Mouse (Mus musculus) 416B (cell line): ENCODE results near the gene Prdm15.

ENCODE experiments used
- DNase-seq: peaks from one replicate; pipeline ENCODE4 v3.0.0; 2011; ENCODE audit warnings: low read depth

The Prdm15 gene

DNA sequence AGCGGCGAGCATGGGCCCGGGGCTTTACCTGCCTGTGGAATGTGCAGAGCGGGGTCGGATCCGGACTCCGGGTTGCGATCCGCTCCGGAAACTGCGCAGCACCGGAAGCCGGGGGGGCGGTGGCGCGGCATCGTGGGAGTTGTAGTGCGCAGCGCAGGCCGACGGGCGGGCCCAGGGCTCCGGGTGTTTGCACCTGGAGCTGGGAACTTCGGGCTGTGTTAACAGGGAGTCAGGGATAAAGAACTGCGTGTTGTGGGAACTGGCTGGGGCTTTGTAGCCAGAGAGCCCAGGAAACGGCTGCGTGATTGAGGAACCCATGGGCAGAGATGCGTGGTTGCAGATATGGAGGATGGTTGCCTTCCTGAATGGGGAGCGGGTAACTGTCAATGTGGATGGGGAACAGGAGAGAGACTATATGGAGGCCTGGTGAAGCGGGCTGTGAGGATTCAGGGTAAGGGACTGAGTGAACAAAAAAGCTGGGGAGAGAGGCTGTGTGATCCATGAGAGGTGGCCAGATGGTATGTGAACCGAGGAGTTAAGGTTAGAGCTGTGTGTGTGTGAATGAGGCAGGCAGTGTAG is at the start of gene Prdm15:
TSS of gene Prdm15 (minus strand) at position 110 of the 579 bp plus-strand sequence.
- peak; percentile 84 for DNase-seq

DNA sequence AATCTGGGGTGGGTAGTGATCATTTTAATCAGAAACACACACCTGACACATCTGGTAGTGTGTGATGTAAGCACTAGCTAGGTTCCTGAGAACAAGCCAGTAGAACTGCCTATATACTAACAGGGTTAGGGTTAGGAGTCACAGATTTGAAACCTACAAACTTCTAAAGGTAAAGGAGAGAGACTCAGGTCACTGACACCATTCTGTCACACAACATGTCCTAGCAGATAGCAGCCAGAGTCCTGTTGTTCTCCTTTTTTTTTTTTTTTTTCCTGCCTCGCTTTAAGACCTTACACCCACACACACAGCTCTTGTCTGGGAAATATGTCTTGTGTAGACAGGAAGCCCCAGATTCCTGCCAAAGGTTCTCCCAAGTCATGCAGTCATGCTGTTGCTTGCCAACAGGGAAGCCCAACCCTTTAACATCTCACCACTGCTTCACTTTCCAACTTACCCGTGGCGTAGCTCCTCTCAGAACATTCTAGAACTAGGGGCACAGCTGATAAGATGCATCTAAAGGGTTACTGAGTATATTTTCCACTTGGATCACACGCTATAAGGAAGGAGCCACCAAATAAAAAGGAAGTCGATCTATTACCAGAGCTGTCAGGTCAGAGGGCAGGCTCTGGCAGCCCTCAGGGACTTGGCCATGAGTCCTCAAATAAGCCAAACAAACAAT is 45.8 kb upstream of the Prdm15 start:
- DNase-seq, result peak; percentile 8

GRCm38 (mm10) chr16:97887762-97888161 is 36.1 kb upstream of the Prdm15 start:
- no peak for DNase-seq

DNA sequence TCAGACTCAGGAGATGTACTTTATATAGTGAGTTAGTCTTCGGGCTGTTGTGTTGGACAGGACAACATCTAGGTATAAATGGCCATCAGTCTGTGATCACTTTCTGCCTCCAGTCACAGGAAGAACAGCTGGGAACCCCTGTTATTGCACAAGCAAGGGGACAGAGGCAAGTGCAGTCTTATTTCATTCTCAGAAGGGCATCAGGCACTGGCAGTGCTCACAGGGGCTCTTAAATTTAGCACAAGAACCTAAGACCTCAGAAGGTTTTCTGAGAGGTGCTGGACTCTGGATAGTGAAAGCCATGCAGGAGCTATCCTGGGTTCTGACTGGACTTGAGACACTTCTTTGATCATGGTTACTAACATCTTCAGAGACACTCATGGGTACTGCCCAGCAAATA is 32.0 kb upstream of the Prdm15 start:
- no peak for DNase-seq

- no peak for DNase-seq
Observed at GRCm38 (mm10) chr16:97882891-97883290, 31.2 kb upstream of the Prdm15 start.

- DNase-seq, result peak; percentile 77
Observed at GRCm38 (mm10) chr16:97879134-97879533, 27.5 kb upstream of the Prdm15 start.

- no peak for DNase-seq
Observed at GRCm38 (mm10) chr16:97877502-97877901, 25.9 kb upstream of the Prdm15 start.

DNA sequence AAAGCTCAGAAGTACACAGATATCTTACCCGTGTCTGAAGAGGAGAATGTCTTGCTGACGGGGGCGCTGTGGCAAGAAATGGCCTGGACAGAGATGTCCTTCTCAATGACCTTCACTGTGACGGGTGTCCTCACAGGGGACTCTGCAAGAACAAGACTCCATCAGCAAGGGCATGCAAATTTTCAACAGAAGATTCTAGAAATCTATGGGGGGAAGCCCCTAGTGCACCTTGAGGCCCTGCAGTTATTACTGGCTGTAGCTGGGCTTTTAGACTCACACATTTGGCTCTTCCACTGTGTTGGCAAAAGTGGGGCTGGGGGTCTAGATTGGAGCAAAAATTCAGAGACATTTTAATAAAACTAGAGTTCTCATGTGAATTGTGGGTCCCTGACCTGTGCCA is 23.5 kb upstream of the Prdm15 start:
- no peak for DNase-seq

DNA sequence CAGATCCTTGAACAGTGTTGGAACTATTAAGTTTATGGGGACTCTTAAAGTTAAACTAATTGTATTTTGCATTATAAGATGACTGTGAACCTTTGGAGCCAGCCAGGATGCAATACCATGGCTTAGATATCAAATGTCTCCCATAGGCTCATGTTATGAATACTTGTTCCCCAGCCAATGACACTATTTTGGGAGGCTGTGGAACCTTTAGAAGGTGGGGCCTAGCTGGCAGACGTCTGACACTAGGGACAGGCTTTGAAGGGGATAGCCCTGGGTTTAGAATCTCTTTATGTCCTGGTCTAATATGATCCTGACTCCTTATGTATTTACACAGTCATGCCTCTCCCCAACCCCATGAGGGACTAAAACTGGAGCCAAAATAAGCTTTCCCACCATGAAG is 22.7 kb upstream of the Prdm15 start:
- DNase-seq, result no peak

DNA sequence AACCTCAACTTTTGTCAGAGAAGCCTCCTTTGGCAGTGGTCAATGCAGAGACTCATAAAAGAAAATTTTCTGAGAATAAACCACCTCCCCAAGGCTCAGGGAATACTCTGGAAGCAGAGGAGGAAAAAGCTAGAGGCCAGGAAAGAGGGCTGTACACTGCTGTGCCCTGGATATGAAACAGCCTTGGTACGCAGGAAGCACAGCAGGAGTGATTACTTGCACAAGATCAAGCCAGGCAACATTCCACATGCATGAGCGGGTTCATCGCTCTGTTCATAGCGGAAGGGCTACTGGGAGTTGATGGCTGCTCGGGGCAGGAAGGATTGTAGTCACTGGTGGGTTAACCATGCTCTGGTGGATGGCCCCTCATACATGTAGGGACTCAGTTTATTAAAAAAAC is 21.0 kb upstream of the Prdm15 start:
- DNase-seq, result no peak

- peak; percentile 27 for DNase-seq
Observed at GRCm38 (mm10) chr16:97869193-97870102, 17.8 kb upstream of the Prdm15 start.

GRCm38 (mm10) chr16:97863932-97864467 is 12.3 kb upstream of the Prdm15 start:
- DNase-seq, result no peak

DNA sequence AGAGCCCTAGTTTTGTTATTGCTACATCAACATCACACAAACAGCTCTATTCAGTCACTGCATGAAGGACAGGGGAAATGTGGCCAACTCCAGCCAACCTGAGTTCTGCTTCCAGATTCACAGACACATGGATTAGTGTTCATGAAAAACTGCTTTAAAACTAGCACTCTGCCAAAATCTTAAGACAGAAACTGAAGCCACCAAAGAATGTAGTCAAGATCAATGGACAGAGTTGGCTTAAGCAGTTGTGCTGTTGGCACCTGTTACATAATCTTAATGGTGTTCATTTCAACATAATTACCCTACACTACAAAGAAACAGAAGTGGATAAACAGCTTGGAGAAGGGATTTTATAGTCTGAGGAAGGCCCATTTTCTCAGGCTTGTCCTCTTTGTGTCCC is 4.4 kb upstream of the Prdm15 start:
- DNase-seq, result no peak

- DNase-seq, result peak; percentile 83
Observed at GRCm38 (mm10) chr16:97851061-97851740, 449 bp downstream of the Prdm15 start.

GRCm38 (mm10) chr16:97850667-97851060 is 986 bp downstream of the Prdm15 start:
- peak; percentile 81 for DNase-seq

DNA sequence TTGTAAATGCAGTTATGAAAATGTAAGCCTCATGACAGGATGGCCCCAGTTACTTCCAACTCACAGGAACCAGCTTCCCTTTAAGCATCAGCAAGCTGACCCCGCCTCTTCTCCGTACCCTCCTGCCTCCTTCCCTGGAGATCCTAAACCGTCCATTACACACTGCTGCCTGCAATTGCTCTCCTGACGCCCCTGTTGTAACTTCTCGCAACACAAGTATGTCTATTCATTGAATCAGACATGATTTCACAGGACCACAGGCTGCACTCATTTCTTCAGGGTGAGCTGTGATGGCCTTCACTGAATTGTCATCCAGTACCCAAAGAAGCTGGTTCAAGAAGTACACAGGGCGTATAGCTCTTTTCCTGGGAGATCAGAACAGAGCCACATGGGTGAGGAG is 2.8 kb downstream of the Prdm15 start:
- no peak for DNase-seq

DNA sequence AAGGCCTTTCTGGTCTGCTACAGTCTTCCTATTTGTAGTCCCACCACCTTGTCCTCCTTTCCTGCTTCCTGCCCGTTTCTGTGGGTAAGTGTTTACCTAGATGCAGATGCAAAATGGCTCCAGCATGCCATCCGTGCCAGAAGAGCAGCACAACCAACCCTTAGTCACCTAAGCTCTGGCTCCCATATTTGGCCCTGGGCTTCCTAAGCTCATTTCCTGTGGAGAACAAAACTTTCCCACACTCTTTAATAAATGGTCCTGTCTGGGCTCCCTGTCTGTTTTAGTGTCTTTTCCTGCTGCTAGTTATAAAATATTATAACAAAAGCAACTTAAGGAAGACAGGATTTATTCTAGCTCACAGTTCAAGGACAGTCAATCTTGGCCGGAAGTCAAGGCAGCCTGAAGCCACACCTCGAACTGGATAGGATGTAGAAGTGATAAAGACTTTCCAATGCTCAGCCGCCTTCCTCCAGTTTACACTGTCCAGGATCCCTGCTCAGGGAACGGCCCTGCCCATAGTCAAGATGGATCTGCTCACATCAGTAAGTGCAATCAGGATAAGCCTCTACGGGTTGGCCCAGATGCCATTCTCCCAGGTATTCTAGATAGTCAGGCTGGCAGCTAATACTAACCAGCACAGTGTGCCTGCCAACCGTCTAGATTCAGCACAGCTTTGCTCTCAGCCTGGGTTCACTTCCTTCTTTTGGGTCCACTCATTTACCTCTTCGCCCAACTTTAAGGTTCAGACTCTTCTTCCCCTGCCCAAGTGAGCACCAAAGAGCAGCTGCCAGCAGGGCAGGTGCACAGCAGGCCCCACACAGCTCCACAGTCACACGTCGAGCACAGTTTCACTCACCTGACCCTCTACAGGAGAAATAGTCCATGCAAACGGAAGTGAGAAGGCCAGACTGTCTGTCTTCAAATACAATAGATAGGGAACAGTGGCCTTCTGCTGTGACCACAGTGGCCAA is 6.4 kb downstream of the Prdm15 start:
- peak; percentile 55 for DNase-seq

DNA sequence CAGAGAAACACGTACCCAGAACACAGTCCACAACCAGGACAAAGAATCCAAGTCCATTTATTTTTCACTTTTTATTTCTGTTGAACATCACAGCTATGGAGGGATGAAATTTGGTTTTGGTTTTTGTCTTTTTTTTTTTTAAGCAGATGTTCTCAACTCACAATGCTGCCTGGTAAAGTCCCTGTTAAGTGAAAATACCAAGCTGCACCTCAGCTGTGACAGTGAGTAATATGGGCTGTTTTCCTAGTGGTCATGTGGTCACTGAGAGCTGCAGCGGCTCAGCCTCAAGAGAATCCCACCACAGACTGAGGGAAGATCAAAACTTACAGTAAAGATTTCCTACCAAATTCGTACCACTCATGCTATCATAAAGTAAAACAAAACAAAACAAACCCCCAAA is 19.5 kb downstream of the Prdm15 start:
- no peak for DNase-seq

DNA sequence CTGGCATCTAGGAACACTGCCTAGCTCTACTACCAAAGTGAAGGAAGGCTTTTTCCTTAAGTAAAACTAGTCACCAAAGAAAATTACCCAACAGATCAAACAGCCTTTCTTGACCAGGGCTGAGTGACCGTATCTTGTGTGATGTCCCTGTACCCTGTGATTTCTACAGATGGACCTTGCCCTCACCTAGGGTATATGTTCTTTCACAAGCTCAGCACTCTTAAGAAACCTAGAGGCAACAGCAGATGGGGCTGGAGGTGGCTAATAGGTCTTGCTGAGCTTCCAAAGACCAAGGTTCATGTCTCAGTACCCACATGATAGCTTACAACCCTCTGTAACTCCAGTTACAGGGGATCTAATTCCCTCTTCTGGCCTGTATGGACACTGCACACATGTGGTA is 23.4 kb downstream of the Prdm15 start:
- DNase-seq, result no peak

- no peak for DNase-seq
Observed at GRCm38 (mm10) chr16:97823311-97824007, 28.2 kb downstream of the Prdm15 start.
